Mouse (Mus musculus): ENCODE measurements around the gene Pdzd2. TPM values are rescaled to one million over a fixed set of nuclear protein-coding genes. Genes with fewer than 3 reads are reported as not detected.

Pdzd2 gene
- polyA plus RNA-seq, 1 experiment from 2014 or later, result 27.0 TPM

DNA sequence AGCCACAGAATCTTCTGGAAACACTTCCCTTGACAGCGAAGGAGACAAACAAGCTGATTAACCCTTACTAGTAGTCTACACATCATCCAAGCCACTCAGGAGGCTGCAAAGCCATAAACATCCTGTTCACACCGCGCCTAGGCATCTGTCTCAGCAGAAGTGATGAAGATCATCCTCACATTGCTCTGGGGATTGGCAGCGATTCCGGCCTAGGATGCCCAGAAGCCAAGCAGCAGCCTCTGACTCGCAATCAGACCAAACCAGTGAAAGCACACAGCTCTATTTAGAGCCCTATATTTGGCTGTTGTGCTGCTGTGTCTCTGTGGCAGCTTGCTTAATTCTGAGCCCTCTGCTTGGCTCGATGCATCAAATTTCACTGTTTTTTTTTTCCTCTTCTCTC is 99.0 kb downstream of the Pdzd2 start:
- no peak overlapping the region for H3K4me2 ChIP-seq (ENCODE audit: low read depth, low read length)
- ATAC-seq (ENCODE audit: insufficient read depth, low FRiP score), result no peak
- WGBS, result 76% methylated on average over 7 of the region's 7 CpGs

DNA sequence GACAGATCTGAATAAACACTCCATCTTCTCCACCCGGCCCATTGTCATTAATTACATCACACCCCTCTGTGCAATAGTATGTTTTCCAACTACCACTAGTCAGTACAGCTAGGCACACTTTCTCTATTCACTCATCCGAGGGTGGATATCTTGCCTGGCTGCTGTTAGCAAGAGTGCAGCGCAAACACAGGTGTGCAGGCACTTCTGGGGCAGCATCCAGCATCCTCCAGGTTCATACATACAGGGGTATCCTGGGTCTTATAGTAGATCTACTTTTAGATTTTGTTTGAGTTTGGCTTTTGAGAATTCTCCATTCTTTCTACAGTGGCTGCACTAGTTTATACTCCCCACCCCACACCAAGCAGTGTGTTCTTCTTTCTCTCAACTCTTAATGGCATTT is 99.9 kb downstream of the Pdzd2 start:
- no peaks in the 10 kb centered on the region for H3K36me3 ChIP-seq (ENCODE audit: control insufficient read depth, insufficient read depth, low read length)
- no peaks in the 10 kb centered on the region for H3K9me3 ChIP-seq (replicated peaks; ENCODE audit: control insufficient read depth, low read length)
- H3K9ac ChIP-seq (ENCODE audit: low read length), result no peak overlapping the region
- no peak for ATAC-seq (ENCODE audit: insufficient read depth, low FRiP score)
- H3K4me1 ChIP-seq (ENCODE audit: control insufficient read depth, insufficient read depth, low read length), result no peaks in the 10 kb centered on the region
- H3K27ac ChIP-seq (ENCODE audit: low read length), result no peak overlapping the region
- 66% methylated on average over 3 of the region's 3 CpGs for WGBS
- H3K4me2 ChIP-seq (ENCODE audit: low read depth, low read length), result no peak overlapping the region
- no peaks in the 10 kb centered on the region for H3K27me3 ChIP-seq (ENCODE audit: control insufficient read depth, insufficient read depth, low read length)
- no peak overlapping the region for H3K4me3 ChIP-seq (replicated peaks; ENCODE audit: low read length)

More for the DNA sequence above, 99.0 kb downstream of the Pdzd2 start:
- Histone ChIP-seq H3K4me3 (replicated peaks; ENCODE audit: low read length) (no peak overlapping the region), H3K27me3 (ENCODE audit: control insufficient read depth, insufficient read depth, low read length) (no peaks in the 10 kb centered on the region), H3K9me3 (replicated peaks; ENCODE audit: control insufficient read depth, low read length) (no peaks in the 10 kb centered on the region), H3K36me3 (ENCODE audit: control insufficient read depth, insufficient read depth, low read length) (no peaks in the 10 kb centered on the region), H3K9ac (ENCODE audit: low read length) (no peak overlapping the region), H3K27ac (ENCODE audit: low read length) (no peak overlapping the region), H3K4me1 (ENCODE audit: control insufficient read depth, insufficient read depth, low read length) (no peaks in the 10 kb centered on the region)

DNA sequence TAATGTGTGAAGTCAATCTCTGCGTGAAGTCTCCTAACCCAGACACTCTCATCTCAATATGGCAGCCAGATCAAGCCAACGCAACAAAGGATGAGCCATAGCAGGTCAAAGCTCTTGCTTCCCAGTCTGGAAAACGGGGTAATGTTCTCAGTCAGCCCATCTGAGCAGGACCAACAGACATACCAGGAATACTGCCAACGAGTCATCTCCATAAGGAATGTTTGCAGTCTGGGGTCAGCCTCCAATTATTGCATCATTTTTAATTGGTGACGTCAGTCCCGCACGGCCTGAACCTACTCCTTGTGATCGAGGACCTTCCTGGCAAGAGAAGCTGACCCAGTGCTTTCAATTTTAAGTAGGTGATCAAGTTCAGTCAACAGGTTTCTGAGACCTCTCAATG is 100.5 kb downstream of the Pdzd2 start:
- no peak overlapping the region for H3K4me2 ChIP-seq (ENCODE audit: low read depth, low read length)
- WGBS, result 85% methylated on average over 8 of the region's 8 CpGs
- H3K4me1 ChIP-seq (ENCODE audit: control insufficient read depth, insufficient read depth, low read length), result no peaks in the 10 kb centered on the region
- no peaks in the 10 kb centered on the region for H3K36me3 ChIP-seq (ENCODE audit: control insufficient read depth, insufficient read depth, low read length)
- H3K27me3 ChIP-seq (ENCODE audit: control insufficient read depth, insufficient read depth, low read length), result no peaks in the 10 kb centered on the region
- H3K4me3 ChIP-seq (replicated peaks; ENCODE audit: low read length), result no peak overlapping the region
- no peak overlapping the region for H3K9ac ChIP-seq (ENCODE audit: low read length)
- no peak overlapping the region for H3K27ac ChIP-seq (ENCODE audit: low read length)
- no peaks in the 10 kb centered on the region for H3K9me3 ChIP-seq (replicated peaks; ENCODE audit: control insufficient read depth, low read length)
- no peak for ATAC-seq (ENCODE audit: insufficient read depth, low FRiP score)

DNA sequence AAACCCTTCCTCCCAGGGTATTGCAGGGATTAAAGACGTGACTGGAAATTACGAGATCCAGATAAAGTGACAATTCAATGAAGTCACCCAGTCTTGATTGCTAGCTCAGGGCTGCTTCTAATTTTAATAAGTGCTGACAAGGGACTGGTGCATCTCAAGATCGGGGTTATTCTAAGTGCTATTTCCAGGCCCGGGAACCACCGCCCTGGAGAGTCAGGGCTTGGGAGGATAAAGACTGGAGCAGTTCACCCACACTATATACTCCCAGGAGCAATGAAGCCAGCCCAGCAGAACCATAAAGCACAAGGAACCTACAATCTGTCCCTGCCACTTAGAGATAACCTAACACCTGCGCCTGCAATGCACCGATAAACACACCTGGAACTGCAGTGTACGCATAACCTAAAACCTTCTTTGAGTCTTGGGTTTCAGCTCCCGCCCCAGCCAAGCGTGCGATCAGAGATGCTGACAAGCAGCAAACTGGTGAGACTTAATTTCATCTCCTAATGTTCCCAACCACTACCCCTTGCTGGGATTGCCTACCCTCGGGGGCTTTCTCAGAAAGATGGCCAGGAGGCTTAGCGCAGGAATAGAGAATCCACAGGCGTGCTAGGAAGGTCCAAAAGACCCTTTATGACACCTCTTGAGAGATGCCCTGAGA is 101.2 kb downstream of the Pdzd2 start:
- H3K27me3 ChIP-seq (ENCODE audit: control insufficient read depth, insufficient read depth, low read length), result no peaks in the 10 kb centered on the region
- H3K9me3 ChIP-seq (replicated peaks; ENCODE audit: control insufficient read depth, low read length), result no peaks in the 10 kb centered on the region
- H3K4me2 ChIP-seq (ENCODE audit: low read depth, low read length), result no peak overlapping the region
- H3K4me1 ChIP-seq (ENCODE audit: control insufficient read depth, insufficient read depth, low read length), result no peaks in the 10 kb centered on the region
- no peak for ATAC-seq (ENCODE audit: insufficient read depth, low FRiP score)
- H3K9ac ChIP-seq (ENCODE audit: low read length), result no peak overlapping the region
- H3K27ac ChIP-seq (ENCODE audit: low read length), result no peak overlapping the region
- H3K4me3 ChIP-seq (replicated peaks; ENCODE audit: low read length), result no peak overlapping the region
- WGBS, result 83% methylated on average over 14 of the region's 14 CpGs
- no peaks in the 10 kb centered on the region for H3K36me3 ChIP-seq (ENCODE audit: control insufficient read depth, insufficient read depth, low read length)

DNA sequence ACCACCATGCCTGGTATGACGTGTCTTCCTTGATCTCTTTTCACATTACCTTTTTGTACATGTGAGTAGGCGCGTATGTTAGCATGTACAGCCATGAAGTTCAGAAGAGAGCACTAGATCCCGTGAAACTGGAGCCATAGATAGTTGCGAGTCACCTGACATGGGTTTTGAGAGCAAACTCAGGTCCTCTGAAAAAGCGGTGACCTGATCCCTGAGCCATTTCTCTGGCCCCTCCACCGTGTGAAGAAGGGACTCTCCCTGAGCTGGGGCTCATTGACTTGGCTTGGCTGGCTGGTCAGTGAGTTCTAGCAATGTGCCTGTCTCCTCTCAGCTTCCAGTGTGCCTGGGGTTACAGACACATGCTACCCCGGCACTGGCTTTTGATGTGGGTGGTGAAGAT is 102.2 kb downstream of the Pdzd2 start:
- Histone ChIP-seq H3K9ac (ENCODE audit: low read length) (no peak overlapping the region), H3K9me3 (replicated peaks; ENCODE audit: control insufficient read depth, low read length) (no peaks in the 10 kb centered on the region), H3K36me3 (ENCODE audit: control insufficient read depth, insufficient read depth, low read length) (no peaks in the 10 kb centered on the region), H3K4me2 (ENCODE audit: low read depth, low read length) (no peak overlapping the region), H3K4me3 (replicated peaks; ENCODE audit: low read length) (no peak overlapping the region), H3K27ac (ENCODE audit: low read length) (no peak overlapping the region), H3K27me3 (ENCODE audit: control insufficient read depth, insufficient read depth, low read length) (no peaks in the 10 kb centered on the region), H3K4me1 (ENCODE audit: control insufficient read depth, insufficient read depth, low read length) (no peaks in the 10 kb centered on the region)
- no peak for ATAC-seq (ENCODE audit: insufficient read depth, low FRiP score)
- 88% methylated on average over 8 of the region's 8 CpGs for WGBS

DNA sequence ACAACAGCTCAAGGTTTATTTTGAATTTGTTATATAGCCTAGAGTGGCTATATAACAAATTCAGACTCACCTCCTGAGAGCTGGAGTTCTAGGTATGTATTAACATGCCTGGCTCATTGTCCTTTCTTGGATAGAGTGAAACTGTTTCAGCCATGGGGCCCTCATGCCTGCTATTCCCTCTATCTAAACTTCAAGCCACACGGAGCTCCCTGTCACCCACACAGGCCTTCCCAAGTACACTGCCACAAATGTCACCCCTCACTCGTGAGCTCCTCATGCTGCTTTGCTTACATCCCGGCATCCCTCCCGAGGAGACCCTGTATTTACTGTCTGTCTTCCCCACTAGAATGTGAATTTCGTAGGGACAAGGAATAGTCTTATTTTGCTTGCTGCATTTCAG is 103.3 kb downstream of the Pdzd2 start:
- Histone ChIP-seq H3K9me3 (replicated peaks; ENCODE audit: control insufficient read depth, low read length) (no peaks in the 10 kb centered on the region), H3K9ac (ENCODE audit: low read length) (no peak overlapping the region), H3K27me3 (ENCODE audit: control insufficient read depth, insufficient read depth, low read length) (no peaks in the 10 kb centered on the region), H3K27ac (ENCODE audit: low read length) (no peak overlapping the region), H3K36me3 (ENCODE audit: control insufficient read depth, insufficient read depth, low read length) (no peaks in the 10 kb centered on the region), H3K4me2 (ENCODE audit: low read depth, low read length) (no peak overlapping the region), H3K4me1 (ENCODE audit: control insufficient read depth, insufficient read depth, low read length) (no peaks in the 10 kb centered on the region), H3K4me3 (replicated peaks; ENCODE audit: low read length) (no peak overlapping the region)
- no peak for ATAC-seq (ENCODE audit: insufficient read depth, low FRiP score)
- WGBS, result 83% methylated on average over 5 of the region's 5 CpGs

DNA sequence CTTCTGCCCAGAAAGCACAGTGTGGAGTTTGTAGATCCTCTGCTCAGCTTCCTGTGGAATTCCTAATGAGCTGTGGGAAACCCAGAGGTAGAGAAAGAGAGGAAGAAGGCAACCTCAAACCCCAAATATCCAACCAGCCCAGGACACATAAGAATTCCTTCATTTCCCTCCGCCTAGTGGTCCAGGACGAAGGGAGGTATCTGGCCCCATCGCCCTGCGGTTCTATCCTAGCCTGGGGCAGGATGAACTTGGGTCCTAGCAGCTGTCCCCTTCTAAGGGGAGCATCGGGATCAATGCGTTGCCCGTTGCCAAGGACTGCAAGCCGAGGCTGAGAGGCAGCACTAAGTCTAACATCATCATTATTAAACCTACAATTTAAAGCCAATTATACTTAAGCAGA is 104.8 kb downstream of the Pdzd2 start:
- Histone ChIP-seq H3K4me1 (ENCODE audit: control insufficient read depth, insufficient read depth, low read length) (no peaks in the 10 kb centered on the region), H3K4me2 (ENCODE audit: low read depth, low read length) (no peak overlapping the region), H3K9ac (ENCODE audit: low read length) (no peak overlapping the region), H3K27ac (ENCODE audit: low read length) (no peak overlapping the region), H3K4me3 (replicated peaks; ENCODE audit: low read length) (no peak overlapping the region), H3K9me3 (replicated peaks; ENCODE audit: control insufficient read depth, low read length) (no peaks in the 10 kb centered on the region), H3K36me3 (ENCODE audit: control insufficient read depth, insufficient read depth, low read length) (no peaks in the 10 kb centered on the region), H3K27me3 (ENCODE audit: control insufficient read depth, insufficient read depth, low read length) (no peaks in the 10 kb centered on the region)
- ATAC-seq (ENCODE audit: insufficient read depth, low FRiP score), result no peak
- 90% methylated on average over 8 of the region's 8 CpGs for WGBS

DNA sequence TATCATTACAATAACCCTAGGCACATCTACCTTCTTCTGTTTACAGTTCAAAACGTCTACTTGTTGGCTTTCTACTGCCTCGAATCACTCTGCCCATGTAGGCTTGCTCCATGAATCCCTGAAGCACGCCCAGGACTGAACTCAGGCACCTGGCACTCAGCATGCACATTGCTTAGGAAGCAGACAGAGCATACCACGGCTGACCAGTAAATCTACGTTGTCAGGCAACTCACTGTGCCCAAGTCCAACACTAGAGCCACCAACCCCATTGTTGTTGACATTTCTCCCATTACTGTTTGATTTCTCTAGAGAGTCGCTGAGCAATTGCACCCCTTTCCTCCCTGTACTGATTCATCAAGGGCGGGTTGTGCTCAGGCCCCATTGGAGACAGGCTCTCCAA is 110.6 kb downstream of the Pdzd2 start:
- Histone ChIP-seq H3K36me3 (ENCODE audit: control insufficient read depth, insufficient read depth, low read length) (no peaks in the 10 kb centered on the region), H3K9me3 (replicated peaks; ENCODE audit: control insufficient read depth, low read length) (no peaks in the 10 kb centered on the region)

DNA sequence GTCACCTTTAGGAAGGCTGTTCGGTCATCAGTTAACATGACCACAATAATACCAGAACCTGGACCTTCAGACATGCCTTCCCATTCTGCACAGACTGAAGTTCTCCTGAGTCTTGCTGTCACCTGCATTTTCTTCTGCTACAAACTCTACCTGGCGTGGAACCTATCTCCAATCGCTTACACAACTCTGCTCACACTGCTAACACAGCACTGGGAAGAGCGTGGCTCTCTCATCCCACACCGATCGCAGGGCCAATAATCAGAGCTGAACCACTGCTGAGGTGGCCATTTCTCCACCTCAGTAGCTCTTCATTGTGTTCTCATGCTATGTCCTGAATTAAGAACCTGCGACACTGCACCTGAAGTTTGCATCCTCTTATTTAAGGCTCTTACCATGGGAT is 111.3 kb downstream of the Pdzd2 start:
- no peaks in the 10 kb centered on the region for H3K27me3 ChIP-seq (ENCODE audit: control insufficient read depth, insufficient read depth, low read length)
- no peak for ATAC-seq (ENCODE audit: insufficient read depth, low FRiP score)
- 91% methylated on average over 7 of the region's 7 CpGs for WGBS

More for the DNA sequence above, 110.6 kb downstream of the Pdzd2 start:
- ATAC-seq (ENCODE audit: insufficient read depth, low FRiP score), result no peak
- no peak overlapping the region for H3K4me3 ChIP-seq (replicated peaks; ENCODE audit: low read length)
- no peak overlapping the region for H3K4me2 ChIP-seq (ENCODE audit: low read depth, low read length)
- H3K27ac ChIP-seq (ENCODE audit: low read length), result no peak overlapping the region
- no peak overlapping the region for H3K9ac ChIP-seq (ENCODE audit: low read length)
- no peaks in the 10 kb centered on the region; the same call in 1 of the 2 replicates for H3K4me1 ChIP-seq (ENCODE audit: control insufficient read depth, insufficient read depth, low read length)
- 61% methylated on average over 7 of the region's 7 CpGs for WGBS
- no peaks in the 10 kb centered on the region for H3K27me3 ChIP-seq (ENCODE audit: control insufficient read depth, insufficient read depth, low read length)

More for the DNA sequence above, 111.3 kb downstream of the Pdzd2 start:
- Histone ChIP-seq H3K36me3 (ENCODE audit: control insufficient read depth, insufficient read depth, low read length) (no peaks in the 10 kb centered on the region), H3K27ac (ENCODE audit: low read length) (no peak overlapping the region), H3K4me2 (ENCODE audit: low read depth, low read length) (no peak overlapping the region), H3K9me3 (replicated peaks; ENCODE audit: control insufficient read depth, low read length) (no peaks in the 10 kb centered on the region), H3K4me1 (ENCODE audit: control insufficient read depth, insufficient read depth, low read length) (no peaks in the 10 kb centered on the region; the same call in 1 of the 2 replicates), H3K4me3 (replicated peaks; ENCODE audit: low read length) (no peak overlapping the region), H3K9ac (ENCODE audit: low read length) (no peak overlapping the region)

Data from stomach, embryonic 16.5 days (tissue).